Mouse (Mus musculus) T-helper 17 cell (primary cell): ENCODE measurements around the gene Siah2.

Source experiments
- in situ Hi-C, 2 experiments: fragments of 300-600 bp; cut with MboI, MseI; formaldehyde crosslinking; loops; 1 replicate in 1 of 2; 2 replicates in 1 of 2; pipeline ENCODE4 v1.15.1; 2025; ENCODE audit warnings: high pct_unique_total_duplicates in 2 of 2

Siah2 gene

GRCm38 (mm10) chr3:58696806-58697205 lies 4.6 kb upstream of the Siah2 start:
- in situ Hi-C loops = loop anchor here in 1 of 2 experiments (10.0 kb wide), 1 partner anchor 282 kb away; the partner anchor contains the start of gene Tsc22d2

- in situ Hi-C loops = loop anchor here in 1 of 2 experiments (10.0 kb wide), 1 partner anchor 281 kb away; the partner anchor contains the start of gene Tsc22d2
These were observed 3.3 kb upstream of the Siah2 start for GRCm38 (mm10) chr3:58695507-58695906.

GRCm38 (mm10) chr3:58695044-58695443 lies 2.8 kb upstream of the Siah2 start:
- in situ Hi-C loops = loop anchor here in 1 of 2 experiments (10.0 kb wide), 1 partner anchor 280 kb away; the partner anchor contains the start of gene Tsc22d2

- in situ Hi-C loops = loop anchor here in 1 of 2 experiments (10.0 kb wide), 1 partner anchor 279 kb away; the partner anchor contains the start of gene Tsc22d2
These were observed 1.1 kb upstream of the Siah2 start for GRCm38 (mm10) chr3:58693331-58693730.

GRCm38 (mm10) chr3:58691374-58691939 lies 743 bp downstream of the Siah2 start:
- in situ Hi-C loops = loop anchor here in 1 of 2 experiments (10.0 kb wide), 1 partner anchor 277 kb away; the partner anchor contains the start of gene Tsc22d2

GRCm38 (mm10) chr3:58690619-58691373 lies 1.4 kb downstream of the Siah2 start:
- in situ Hi-C loops = loop anchor here in 1 of 2 experiments (10.0 kb wide), 1 partner anchor 276 kb away; the partner anchor contains the start of gene Tsc22d2

- in situ Hi-C loops = loop anchor here in 1 of 2 experiments (10.0 kb wide), 1 partner anchor 275 kb away; the partner anchor contains the start of gene Tsc22d2
These were observed 2.5 kb downstream of the Siah2 start for GRCm38 (mm10) chr3:58689721-58690120.

GRCm38 (mm10) chr3:58689105-58689504 lies 3.1 kb downstream of the Siah2 start:
- in situ Hi-C loops = no loop called here

GRCm38 (mm10) chr3:58688551-58688950 lies 3.6 kb downstream of the Siah2 start:
- in situ Hi-C loops = no loop called here

GRCm38 (mm10) chr3:58686922-58687284 lies 5.3 kb downstream of the Siah2 start:
- in situ Hi-C loops = no loop called here

- in situ Hi-C loops = no loop called here
These were observed 5.8 kb downstream of the Siah2 start for GRCm38 (mm10) chr3:58686206-58686921.

GRCm38 (mm10) chr3:58685396-58685795 lies 6.8 kb downstream of the Siah2 start:
- in situ Hi-C loops = no loop called here

GRCm38 (mm10) chr3:58683346-58683745 lies 8.9 kb downstream of the Siah2 start:
- in situ Hi-C loops = loop anchor here in 1 of 2 experiments (5.0 kb wide), 1 partner anchor 106 kb away; the partner anchor contains the start of gene Selenot

- in situ Hi-C loops = loop anchor here in 1 of 2 experiments (5.0 kb wide), 1 partner anchor 105 kb away; the partner anchor contains the start of gene Selenot
These were observed 9.9 kb downstream of the Siah2 start for GRCm38 (mm10) chr3:58682336-58682735.

GRCm38 (mm10) chr3:58681831-58682230 lies 10.4 kb downstream of the Siah2 start:
- in situ Hi-C loops = loop anchor here in 1 of 2 experiments (5.0 kb wide), 1 partner anchor 105 kb away; the partner anchor contains the start of gene Selenot

GRCm38 (mm10) chr3:58680943-58681637 lies 11.1 kb downstream of the Siah2 start:
- in situ Hi-C loops = loop anchor here in 1 of 2 experiments (5.0 kb wide), 1 partner anchor 104 kb away; the partner anchor contains the start of gene Selenot

- in situ Hi-C loops = loop anchor here in 1 of 2 experiments (5.0 kb wide), 1 partner anchor 103 kb away; the partner anchor contains the start of gene Selenot
These were observed 12.2 kb downstream of the Siah2 start for GRCm38 (mm10) chr3:58679996-58680395.

- in situ Hi-C loops = no loop called here
These were observed 13.3 kb downstream of the Siah2 start for GRCm38 (mm10) chr3:58678905-58679304.

- in situ Hi-C loops = no loop called here
These were observed 13.8 kb downstream of the Siah2 start for GRCm38 (mm10) chr3:58678384-58678783.

GRCm38 (mm10) chr3:58677615-58678014 lies 14.6 kb downstream of the Siah2 start:
- in situ Hi-C loops = no loop called here

GRCm38 (mm10) chr3:58673295-58673694 lies 18.9 kb downstream of the Siah2 start:
- in situ Hi-C loops = no loop called here
